Mouse (Mus musculus) stomach, postnatal 0 days (tissue): ENCODE results near the gene Gm13090. TPM values are rescaled to one million over a fixed set of nuclear protein-coding genes. Genes with fewer than 3 reads are reported as not detected.

Source experiments
- ATAC-seq: fragments of 200-750 bp; cut with Nextera tagmentation; 2 replicates; pipeline ENCODE4 v1.8.0; 2017; ENCODE audit not compliant: low FRiP score, low TSS enrichment
- DNase-seq: peaks from one replicate; pipeline ENCODE4 v3.0.0-alpha.2; 2016; ENCODE audit warnings: low spot score
- H3K27ac ChIP-seq: fragments of 300-500 bp; sonication (generic); replicated peaks from 2 replicates; pipeline ENCODE4 v1.5.1; 2014; ENCODE audit warnings: mild to moderate bottlenecking, control low read depth
- H3K27me3 ChIP-seq: fragments of 300-500 bp; sonication (generic); 2 replicates; pipeline ENCODE4 v1.6.1; 2014; ENCODE audit warnings: low read length; ENCODE audit not compliant: control insufficient read depth, insufficient read depth
- H3K36me3 ChIP-seq: fragments of 300-500 bp; sonication (generic); 2 replicates; pipeline ENCODE4 v1.6.1; 2014; ENCODE audit warnings: low read length, mixed read lengths; ENCODE audit not compliant: control insufficient read depth, insufficient read depth
- H3K4me1 ChIP-seq: fragments of 300-500 bp; sonication (generic); replicated peaks from 2 replicates; pipeline ENCODE4 v1.6.1; 2014; ENCODE audit warnings: antibody characterized with exemption; ENCODE audit not compliant: control insufficient read depth, insufficient read depth
- H3K4me2 ChIP-seq: fragments of 300-500 bp; sonication (generic); replicated peaks from 2 replicates; pipeline ENCODE4 v1.6.1; 2014; ENCODE audit warnings: low read depth, mild to moderate bottlenecking, control low read depth, moderate library complexity
- H3K4me3 ChIP-seq: fragments of 300-500 bp; sonication (generic); 2 replicates; pipeline ENCODE4 v1.5.1; 2014; ENCODE audit warnings: low read depth, low read length, control low read depth
- H3K9ac ChIP-seq: fragments of 300-500 bp; sonication (generic); 2 replicates; pipeline ENCODE4 v1.6.1; 2014; ENCODE audit warnings: mild to moderate bottlenecking, low read length, control low read depth, mixed read lengths
- H3K9me3 ChIP-seq: fragments of 300-500 bp; sonication (generic); 2 replicates; pipeline ENCODE4 v1.6.1; 2016; ENCODE audit warnings: low read length; ENCODE audit not compliant: control insufficient read depth
- CTCF ChIP-seq: IDR thresholded peaks from 2 replicates; pipeline ENCODE4 v1.5.1; 2016; ENCODE audit warnings: antibody characterized with exemption, low read depth, mild to moderate bottlenecking, moderate library complexity
- EP300 ChIP-seq: optimal IDR thresholded peaks from 2 replicates; pipeline ENCODE3; 2016; ENCODE audit warnings: antibody characterized with exemption
- WGBS: fragments of 180-500 bp; shearing (Covaris S2); extraction: QIAGEN DNeasy Blood & Tissue Kit; methylation state at CpG from one replicate; pipeline ENCODE4 v1.1.7; 2014; 5-methylcytosine and 5-hydroxymethylcytosine counted together
- polyA plus RNA-seq: library from polyadenylated mRNA; unstranded; fragments of >200 nt; fragmentation: Nextera tagmentation; extraction: Ambion mirVana; gene quantifications from 2 replicates; pipeline ENCODE4 v1.2.1, GENCODE M21; 2015

Gene Gm13090
- polyA plus RNA-seq, 1 experiment from 2014 or later: not detected

GRCm38 (mm10) chr4:151087358-151087757 is 2.0 kb upstream of the Gm13090 start:
- TF ChIP-seq CTCF: peak; percentile 32; the same call in 1 of the 2 replicates
- no peak for TF ChIP-seq EP300
- Histone ChIP-seq H3K4me2 (no peak overlapping the region), H3K36me3 (no peaks in the 10 kb centered on the region), H3K4me1 (no peaks in the 10 kb centered on the region), H3K9me3 (no peaks in the 10 kb centered on the region), H3K27me3 (no peaks in the 10 kb centered on the region), H3K4me3 (no peak overlapping the region), H3K27ac (no peak overlapping the region), H3K9ac (no peak overlapping the region)
- no peak for DNase-seq
- WGBS: 92% methylated on average over 1 of the region's 1 CpGs
- ATAC-seq: no peak

- H3K4me1 ChIP-seq: no peaks in the 10 kb centered on the region
- no peak overlapping the region for H3K4me2 ChIP-seq
- H3K4me3 ChIP-seq: no peak overlapping the region
- TF ChIP-seq EP300: no peak
- TF ChIP-seq CTCF: no peak
- DNase-seq (no peak), ATAC-seq (no peak)
- H3K36me3 ChIP-seq: no peaks in the 10 kb centered on the region
- 91% methylated on average over 14 of the region's 14 CpGs for WGBS
- no peak overlapping the region for H3K27ac ChIP-seq
- no peak overlapping the region for H3K9ac ChIP-seq
- H3K9me3 ChIP-seq: no peaks in the 10 kb centered on the region
- no peaks in the 10 kb centered on the region for H3K27me3 ChIP-seq
These were observed 551 bp upstream of the Gm13090 start for GRCm38 (mm10) chr4:151088819-151089218.

- no peaks in the 10 kb centered on the region for H3K9me3 ChIP-seq
- H3K9ac ChIP-seq: no peak overlapping the region
- no peaks in the 10 kb centered on the region for H3K36me3 ChIP-seq
- no peak overlapping the region for H3K4me2 ChIP-seq
- ATAC-seq (no peak), DNase-seq (no peak)
- TF ChIP-seq CTCF (peak; percentile 69), EP300 (no peak)
- no peaks in the 10 kb centered on the region for H3K4me1 ChIP-seq
- no peaks in the 10 kb centered on the region for H3K27me3 ChIP-seq
- no peak overlapping the region for H3K4me3 ChIP-seq
- 34% methylated on average over 2 of the region's 2 CpGs for WGBS
- H3K27ac ChIP-seq: no peak overlapping the region
These were observed 5.8 kb downstream of the Gm13090 start for GRCm38 (mm10) chr4:151095207-151095606.

GRCm38 (mm10) chr4:151096334-151097103 is 7.1 kb downstream of the Gm13090 start:
- Histone ChIP-seq H3K9me3 (no peaks in the 10 kb centered on the region), H3K4me3 (no peak overlapping the region), H3K4me1 (no peaks in the 10 kb centered on the region), H3K4me2 (no peak overlapping the region), H3K36me3 (no peaks in the 10 kb centered on the region), H3K9ac (no peak overlapping the region), H3K27me3 (no peaks in the 10 kb centered on the region), H3K27ac (no peak overlapping the region)
- WGBS: 60% methylated on average over 18 of the region's 18 CpGs
- ATAC-seq: no peak
- TF ChIP-seq EP300: no peak
- no peak for TF ChIP-seq CTCF
- DNase-seq: no peak

GRCm38 (mm10) chr4:151097104-151097438 is 7.7 kb downstream of the Gm13090 start:
- TF ChIP-seq EP300 (no peak), CTCF (no peak)
- Histone ChIP-seq H3K36me3 (no peaks in the 10 kb centered on the region), H3K4me1 (no peaks in the 10 kb centered on the region), H3K4me3 (no peak overlapping the region), H3K27ac (no peak overlapping the region), H3K9me3 (no peaks in the 10 kb centered on the region), H3K4me2 (no peak overlapping the region), H3K9ac (no peak overlapping the region), H3K27me3 (no peaks in the 10 kb centered on the region)
- no peak for ATAC-seq
- WGBS: 68% methylated on average over 11 of the region's 11 CpGs
- DNase-seq: no peak

- 68% methylated on average over 11 of the region's 11 CpGs for WGBS
- no peak overlapping the region for H3K9ac ChIP-seq
- no peak for ATAC-seq
These were observed 14.3 kb downstream of the Gm13090 start for GRCm38 (mm10) chr4:151103646-151104045.

More at GRCm38 (mm10) chr4:151103646-151104045, 14.3 kb downstream of the Gm13090 start:
- H3K36me3 ChIP-seq: no peaks in the 10 kb centered on the region
- no peak overlapping the region for H3K27ac ChIP-seq
- H3K4me2 ChIP-seq: no peak overlapping the region
- H3K4me1 ChIP-seq: no peaks in the 10 kb centered on the region
- H3K9me3 ChIP-seq: no peaks in the 10 kb centered on the region
- TF ChIP-seq CTCF: no peak
- TF ChIP-seq EP300: no peak
- H3K4me3 ChIP-seq: no peak overlapping the region
- no peak for DNase-seq
- H3K27me3 ChIP-seq: no peaks in the 10 kb centered on the region
